Mouse (Mus musculus) cerebellum, adult 11-12 months (tissue): ENCODE measurements around the gene Pcdh8.

Experiments used
- DNase-seq: peaks from one replicate; pipeline ENCODE4 v3.0.0; 2022

Gene Pcdh8

DNA sequence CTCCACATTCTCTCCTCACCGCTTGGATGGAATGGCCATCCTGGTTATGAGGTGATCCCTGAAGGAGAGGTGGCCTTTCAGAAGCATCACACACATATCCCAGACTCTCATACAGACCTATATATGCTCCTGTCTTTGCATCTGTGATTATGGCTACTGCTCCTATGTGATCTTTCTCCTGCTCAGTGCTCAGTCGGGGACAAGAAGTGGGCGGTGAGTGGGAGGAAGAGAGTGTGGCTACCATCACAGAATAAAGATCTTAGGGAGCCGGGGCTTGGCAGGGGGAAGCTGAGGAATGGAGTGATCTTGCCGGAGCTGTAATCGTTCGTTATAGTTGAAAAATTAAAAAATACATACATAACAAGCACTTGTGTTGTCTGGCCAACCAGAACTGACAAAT lies 17.4 kb downstream of the Pcdh8 start:
- no peak for DNase-seq

- no peak for DNase-seq
Measured at GRCm38 (mm10) chr14:79740515-79740914, 30.6 kb downstream of the Pcdh8 start.

- DNase-seq: no peak
Measured at GRCm38 (mm10) chr14:79738441-79738840, 32.7 kb downstream of the Pcdh8 start.

DNA sequence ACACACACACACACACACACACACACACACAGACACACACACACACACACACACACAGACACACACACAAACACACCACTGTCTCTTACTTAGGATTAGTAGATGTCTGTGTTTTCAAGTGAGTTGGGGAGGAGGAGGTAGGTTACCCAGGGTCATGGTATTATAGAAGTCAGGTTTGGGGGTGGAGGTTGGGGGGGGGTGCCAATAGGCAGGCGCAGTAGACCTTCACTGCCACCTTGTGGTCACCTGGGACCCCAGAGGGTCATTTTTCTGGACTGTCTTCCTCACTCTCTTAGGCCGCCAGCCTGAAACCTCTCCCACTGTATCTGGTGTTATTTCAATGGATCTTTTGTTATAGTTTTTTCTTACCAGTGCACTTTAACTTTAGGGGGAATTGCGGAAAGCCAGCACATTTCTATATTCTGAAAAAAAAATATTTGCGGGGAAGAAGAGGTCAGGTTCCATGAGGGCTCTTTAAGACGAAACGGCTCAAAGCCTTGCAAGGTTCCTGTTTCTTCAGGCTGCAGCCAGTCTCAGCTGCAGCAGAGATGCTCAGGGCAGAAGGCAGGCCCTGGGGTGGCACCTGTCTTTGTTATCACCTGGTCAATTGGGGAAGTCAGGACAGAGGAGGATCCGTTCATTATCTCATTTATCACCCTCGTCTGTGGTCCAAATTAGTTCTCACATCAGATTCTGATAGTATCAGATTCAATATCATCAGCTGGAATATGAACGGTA lies 33.3 kb downstream of the Pcdh8 start:
- no peak for DNase-seq

- no peak for DNase-seq
Measured at GRCm38 (mm10) chr14:79736781-79737180, 34.3 kb downstream of the Pcdh8 start.

- no peak for DNase-seq
Measured at GRCm38 (mm10) chr14:79733501-79733900, 37.6 kb downstream of the Pcdh8 start.

DNA sequence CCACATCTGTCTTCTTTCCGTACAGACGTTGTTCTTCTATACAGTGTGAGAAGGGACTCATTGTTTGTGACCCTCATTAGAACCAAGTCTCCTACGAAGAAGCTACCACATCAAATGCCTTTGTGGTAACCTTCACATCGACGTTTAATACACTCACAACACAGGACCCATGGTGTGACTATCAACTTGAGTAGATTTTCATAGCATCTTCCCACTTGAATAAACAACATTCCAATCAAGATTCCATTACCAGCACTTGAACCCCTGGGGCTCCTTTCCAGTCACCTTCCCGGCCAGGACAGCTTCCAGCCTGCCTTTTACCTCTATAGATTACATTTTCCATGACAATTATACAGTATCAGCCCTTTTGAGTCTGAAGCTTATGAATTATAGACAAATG lies 42.3 kb downstream of the Pcdh8 start:
- no peak for DNase-seq

DNA sequence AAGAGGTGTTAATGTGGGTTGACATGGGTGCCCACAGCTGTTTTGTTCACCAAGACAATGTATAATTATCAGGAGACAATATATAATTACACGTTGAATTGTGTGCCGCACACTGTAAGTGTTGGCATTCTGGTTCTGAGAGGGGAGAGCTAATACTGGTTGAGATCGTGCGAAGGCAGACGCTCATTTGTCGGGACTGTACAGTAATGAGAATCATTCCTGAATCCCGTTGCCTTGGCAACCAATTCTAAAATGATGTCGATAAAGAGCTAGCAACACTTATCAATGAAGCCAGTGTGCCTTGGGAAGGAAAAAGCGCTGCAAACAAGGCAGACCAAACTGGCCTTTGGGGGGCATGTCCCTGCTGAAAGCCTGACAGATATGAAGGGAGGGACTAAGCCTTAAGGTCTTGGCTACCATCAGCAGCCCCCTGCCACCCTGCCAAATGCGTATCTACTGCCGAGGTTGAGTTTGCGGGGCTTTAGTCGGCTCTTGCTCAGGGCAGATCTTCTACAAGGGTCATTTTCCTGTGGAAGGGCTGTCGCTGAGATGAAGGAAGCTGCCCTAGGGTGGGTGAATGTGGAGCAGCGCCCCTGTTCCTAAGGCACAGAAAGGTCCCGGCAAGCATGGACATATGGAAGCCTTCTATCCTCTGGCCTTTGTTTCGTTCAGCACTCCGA lies 47.0 kb downstream of the Pcdh8 start:
- DNase-seq: no peak

DNA sequence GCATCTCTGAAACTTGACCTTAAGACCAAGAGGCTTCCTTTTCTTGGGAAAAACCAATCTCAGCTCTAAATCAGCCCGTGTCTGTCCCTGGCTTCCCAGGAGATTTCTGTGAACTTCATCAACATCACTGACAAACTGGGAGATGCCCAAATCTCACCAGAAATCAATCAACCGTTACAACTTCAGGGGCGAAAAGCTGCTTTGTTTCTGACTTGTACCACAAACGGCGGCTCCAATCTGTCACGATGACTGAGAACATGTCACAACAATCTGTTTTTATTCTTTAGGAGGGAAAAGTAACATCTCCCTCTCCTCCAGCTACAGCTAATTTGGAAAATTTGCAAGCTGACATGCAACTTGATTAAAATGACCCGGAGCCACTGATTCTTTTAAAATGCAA lies 48.9 kb downstream of the Pcdh8 start:
- no peak for DNase-seq
